Mouse (Mus musculus): ENCODE data around the gene Zbtb38.

Zbtb38 gene

DNA sequence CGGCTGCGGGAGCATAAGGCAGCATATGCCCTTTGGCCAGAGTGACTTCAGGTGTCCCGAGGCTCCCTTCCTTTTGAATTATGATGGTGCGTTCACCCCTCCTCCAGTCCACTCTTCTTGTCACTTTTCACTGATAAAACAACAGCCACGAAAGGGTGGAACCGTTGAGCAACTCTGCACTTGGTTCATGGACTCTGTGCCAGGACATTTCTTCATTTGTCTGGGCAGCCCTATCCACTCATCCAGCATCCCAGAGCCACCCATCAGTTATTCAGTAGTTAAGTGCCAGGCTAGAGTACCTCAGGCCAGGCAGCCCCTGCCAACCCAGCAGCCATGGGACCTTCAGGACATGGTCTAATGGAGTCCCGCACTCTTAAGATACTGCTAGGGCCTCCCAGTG lies 114.1 kb downstream of the Zbtb38 start:
- DNase-seq (ENCODE audit: low spot score) = no peak

DNA sequence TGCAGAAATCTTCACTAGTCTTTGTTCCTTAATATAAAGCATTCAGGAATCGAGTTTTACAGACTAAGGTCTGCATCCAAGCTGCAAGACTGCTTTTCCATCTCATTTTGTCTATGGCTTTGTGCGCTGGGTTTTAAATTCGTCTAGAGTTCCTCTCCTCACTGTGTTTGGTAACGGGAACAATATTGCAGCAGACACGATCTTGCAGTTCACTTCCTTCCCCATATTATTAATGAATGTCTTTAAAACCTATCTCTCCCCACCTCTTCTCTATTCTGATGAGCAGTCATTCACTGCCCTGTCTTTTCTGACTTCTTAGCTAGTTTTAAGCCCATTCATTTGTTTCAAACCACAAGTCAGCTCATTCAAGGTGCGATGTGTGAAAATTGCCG lies 115.5 kb downstream of the Zbtb38 start:
- no peak for DNase-seq (ENCODE audit: low spot score)

DNA sequence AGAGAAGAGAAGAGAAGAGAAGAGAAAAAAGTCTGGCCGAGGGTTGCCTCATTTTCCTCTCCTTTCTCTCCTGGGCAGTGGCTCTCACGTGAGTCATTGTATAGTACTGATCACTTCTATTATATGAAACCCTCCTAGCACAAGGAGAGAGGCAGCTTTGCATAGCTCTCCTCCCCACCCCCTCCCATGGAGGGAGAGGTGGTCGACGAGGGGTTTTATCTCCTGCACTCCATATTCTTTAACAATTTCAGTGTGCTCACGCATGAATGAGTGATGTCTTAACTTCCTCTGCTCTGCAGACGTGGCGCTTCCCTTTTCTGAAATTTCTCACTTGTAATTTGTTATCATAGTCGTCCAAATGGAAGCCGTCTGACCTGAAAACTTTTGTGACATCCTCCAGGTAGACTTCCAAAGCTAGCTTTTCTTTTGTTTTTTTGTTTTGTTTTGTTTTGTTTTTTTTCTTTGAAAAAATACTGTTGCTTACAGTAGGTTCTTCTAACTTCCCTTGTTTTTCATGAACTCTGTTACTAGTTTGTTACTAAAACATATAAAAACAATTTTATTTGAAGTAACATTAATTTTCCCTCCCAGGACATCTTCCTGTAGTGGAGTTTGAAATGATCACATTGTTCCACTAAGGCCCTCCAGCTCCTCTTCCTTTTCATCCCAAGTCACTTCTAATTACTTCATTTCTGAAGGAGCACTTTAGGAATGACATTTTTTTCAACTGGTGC lies 116.0 kb downstream of the Zbtb38 start:
- DNase-seq (ENCODE audit: low spot score) = no peak

DNA sequence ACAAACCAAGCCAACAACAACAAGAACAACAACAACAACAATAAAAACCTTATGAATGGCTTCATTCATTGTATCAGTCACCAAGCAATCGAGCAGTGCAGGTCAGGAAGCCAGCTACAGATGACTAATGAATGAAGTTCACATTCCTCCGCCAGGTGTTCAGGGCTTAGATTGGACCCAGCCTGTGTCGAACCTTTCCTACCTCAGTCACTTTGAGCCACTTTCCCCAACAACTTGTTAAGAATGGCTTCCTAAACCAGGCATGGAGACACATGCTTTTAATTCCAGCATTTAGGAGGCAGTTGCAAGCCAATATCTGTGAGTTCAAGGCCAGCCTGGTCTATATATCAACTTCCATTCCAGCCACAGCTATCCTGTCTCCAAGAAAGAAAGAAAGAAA lies 116.7 kb downstream of the Zbtb38 start:
- DNase-seq (ENCODE audit: low spot score) = no peak

DNA sequence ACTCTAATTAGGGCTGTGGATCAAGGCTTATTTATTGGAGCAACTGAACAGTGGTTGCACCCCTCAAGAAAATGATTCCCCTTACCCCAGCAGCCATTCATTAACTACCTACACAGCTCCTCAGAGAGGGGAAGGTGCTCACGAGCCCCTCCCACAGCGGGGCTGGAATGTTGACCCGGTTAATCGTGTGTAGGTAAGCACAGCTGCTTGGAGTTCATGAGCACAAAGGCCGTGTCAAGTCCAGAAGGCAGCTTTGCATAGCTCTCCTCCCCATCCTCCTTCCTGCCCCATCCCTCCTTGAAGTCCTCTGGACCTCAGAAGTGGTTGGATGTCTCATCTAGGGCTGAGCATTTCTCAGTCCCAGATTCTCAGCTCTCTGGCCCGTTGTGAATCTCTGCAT lies 117.5 kb downstream of the Zbtb38 start:
- no peak for DNase-seq (ENCODE audit: low spot score)

DNA sequence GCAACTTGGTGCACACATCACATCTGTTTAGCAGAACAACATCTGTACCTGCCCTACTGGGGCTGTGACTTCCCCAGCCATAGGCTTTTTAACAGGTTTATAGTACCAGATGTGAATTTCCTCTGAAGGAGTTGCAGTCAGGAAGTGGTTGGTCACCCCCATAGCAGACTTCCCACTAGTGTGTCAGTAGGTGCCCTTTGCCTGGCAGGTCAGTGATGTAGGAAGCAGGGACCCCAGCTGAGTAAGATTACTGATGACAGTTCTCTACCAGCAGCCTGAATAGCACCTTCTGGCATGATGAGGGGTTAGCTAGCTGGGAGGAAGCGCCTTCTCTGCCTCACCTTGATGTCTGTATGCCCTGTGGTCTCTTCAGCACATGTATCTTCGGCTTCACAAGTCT lies 118.9 kb downstream of the Zbtb38 start:
- DNase-seq (ENCODE audit: low spot score) = no peak

Data from ovary, postnatal 10 days (tissue).